Mouse (Mus musculus) CD4-positive helper T cell, adult 2 months (primary cell): ENCODE measurements around the gene Trim63.
"Not testable (repeated sequence)": the region's sequence is repeated elsewhere in the genome, so short reads cannot be mapped to it uniquely, and the experiment has no call there.

ENCODE experiments used
- DNase-seq: peaks from one replicate; pipeline ENCODE4 v3.0.0-alpha.2; 2012; ENCODE audit warnings: low read depth, missing footprints, low spot score

Gene Trim63

GRCm38 (mm10) chr4:134314876-134315275, at the start of gene Trim63:
Trim63 (plus strand) TSS chr4:134315120.
- DNase-seq: no peak

DNA sequence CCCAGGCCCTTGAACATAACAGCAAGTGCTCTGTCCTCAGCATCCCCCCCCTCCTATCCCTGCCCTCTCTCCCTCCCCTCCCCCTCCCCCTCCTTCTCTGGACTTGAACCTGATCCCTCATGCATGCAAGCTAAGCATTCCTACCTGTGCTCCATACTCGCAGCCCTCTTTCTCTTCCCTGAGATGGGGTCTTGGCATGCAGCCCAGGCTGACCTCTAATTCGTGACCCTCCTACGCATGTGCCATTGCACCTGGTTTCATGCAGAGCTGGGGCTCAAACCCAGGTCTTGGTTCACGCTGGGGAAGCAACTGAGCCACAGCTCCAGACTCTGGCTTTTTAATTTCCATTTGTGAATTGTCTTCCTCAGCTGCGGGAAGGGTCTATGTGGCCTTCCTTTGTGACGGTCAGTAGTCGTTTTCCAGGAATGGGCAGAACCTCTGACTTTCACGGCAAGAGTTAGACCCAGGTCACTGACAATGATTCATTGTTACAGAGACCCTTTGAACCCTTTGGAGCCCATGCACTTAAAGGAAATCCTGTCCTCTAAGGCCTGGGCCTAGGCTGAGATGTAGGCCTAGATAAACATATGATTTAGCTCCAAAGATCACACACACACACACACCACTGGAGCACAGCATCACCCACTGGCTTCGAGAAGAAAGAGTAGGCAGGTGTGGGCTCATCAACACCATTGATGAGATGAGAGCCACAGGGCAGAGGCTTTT, 48.9 kb upstream of the Trim63 start:
- DNase-seq: no peak

DNA sequence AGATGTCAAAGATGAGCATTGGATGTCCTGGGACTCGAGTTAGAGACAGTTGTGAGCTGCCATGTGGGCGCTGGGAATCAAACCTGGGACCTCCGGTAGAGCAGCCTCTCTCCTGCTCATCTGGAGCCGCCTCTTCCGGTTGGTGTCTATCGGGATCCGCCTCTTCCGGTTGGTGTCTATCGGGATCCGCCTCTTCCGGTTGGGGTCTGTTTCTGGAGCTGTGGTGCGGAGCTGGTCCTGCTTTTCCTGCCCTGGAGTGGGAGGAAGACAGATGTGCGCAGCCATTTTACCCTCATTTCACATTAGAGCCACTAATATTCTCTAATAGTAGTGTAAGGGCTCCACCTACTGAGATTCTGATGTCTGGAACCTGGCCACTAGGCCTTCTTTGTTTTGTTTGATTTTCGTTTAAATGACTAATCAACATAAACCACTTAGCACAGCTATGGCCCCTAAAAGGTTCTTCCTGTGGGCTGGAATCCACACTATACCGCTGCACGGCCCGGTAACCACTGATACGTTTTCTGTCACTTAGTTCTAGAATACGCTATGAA, 46.7 kb upstream of the Trim63 start:
- no peak for DNase-seq

DNA sequence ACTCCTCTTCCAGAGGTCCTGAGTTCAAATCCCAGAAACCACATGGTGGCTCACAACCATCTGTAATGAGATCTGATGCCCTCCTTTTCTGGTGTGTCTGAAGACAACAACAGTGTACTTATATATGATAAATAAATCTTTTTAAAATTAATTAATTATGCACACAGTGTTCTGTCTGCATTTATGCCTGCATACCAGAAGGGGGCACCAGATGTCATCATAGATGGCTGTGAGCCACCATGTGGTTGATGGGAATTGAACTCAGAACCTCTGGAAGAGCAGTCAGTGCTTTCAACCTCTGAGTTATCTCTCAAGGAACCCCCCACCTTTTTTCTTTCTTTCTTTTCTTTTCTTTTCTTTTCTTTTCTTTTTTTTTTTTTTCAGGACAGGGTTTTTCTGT, 45.3 kb upstream of the Trim63 start:
- DNase-seq: peak; percentile 43

DNA sequence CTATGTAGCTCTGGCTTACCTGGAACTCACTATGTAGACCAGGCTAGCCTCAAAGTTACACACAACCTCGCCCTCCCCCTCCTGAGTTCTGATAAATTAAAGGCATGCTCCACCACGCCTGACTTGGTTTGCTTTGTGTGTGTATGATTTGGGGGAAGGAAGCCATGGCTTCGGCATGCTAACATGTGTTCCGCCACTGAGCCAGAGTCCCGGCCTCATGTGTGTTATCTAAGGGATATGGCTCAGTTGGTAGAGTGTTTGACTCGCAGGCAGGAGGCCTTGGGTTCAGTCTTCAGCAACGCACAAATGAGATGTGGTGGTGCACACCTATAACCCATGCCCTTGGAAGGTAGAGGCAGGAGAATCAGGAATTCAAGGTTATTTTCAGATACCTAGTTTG, 42.9 kb upstream of the Trim63 start:
- DNase-seq: no peak

DNA sequence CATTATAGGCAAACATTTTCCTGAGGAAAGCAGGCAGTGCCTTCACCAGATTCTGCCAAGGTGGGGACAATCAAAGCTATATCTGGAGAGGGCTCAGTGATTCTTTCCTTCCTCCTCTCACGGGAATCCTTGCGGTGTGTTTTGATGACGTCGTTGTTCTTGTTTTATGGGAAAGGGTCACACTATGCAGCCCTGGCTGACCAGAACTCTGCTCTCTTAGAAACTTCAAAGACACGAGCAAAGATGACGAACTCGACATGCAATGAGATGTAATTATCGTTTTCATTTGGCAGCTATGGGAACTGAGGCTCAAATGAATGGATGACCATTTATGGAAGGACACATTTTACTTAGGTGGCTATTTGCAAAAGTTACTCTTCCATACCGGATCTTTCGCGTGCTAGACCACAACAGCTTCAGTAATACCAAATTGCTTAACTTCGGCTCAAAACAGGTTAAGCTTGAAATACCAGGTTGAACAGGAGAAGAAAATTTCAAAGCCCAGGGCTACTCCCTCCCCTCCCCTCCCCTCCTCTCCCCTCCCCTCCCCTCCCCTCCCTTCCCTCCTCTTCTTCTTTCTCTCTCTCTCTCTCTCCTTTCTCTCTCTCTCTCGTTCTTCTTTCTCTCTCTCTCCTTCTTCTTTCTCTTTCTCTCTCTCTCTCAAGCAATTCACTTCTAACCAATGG, 42.0 kb upstream of the Trim63 start:
- no peak for DNase-seq

GRCm38 (mm10) chr4:134273417-134274345, 41.2 kb upstream of the Trim63 start:
- peak; percentile 93 for DNase-seq

DNA sequence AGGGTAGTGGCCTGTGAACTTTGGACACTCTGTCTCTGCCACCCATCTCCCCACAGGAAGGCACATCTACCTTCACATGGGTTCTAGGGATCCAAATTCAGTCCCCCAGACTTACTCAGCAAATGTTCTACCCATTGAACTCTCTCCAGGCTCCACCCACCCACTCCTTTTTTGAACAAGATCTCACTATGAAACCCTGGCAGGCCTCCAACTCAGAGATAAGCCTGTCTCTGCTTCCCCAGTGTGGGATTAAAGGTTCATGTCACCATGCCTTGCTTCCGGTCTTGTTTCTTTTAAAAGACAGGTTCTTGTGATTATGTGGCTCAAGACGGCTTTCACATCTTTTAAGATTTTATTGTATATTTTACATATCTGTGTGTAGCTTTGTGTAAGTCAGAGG, 30.0 kb upstream of the Trim63 start:
- DNase-seq: no peak

DNA sequence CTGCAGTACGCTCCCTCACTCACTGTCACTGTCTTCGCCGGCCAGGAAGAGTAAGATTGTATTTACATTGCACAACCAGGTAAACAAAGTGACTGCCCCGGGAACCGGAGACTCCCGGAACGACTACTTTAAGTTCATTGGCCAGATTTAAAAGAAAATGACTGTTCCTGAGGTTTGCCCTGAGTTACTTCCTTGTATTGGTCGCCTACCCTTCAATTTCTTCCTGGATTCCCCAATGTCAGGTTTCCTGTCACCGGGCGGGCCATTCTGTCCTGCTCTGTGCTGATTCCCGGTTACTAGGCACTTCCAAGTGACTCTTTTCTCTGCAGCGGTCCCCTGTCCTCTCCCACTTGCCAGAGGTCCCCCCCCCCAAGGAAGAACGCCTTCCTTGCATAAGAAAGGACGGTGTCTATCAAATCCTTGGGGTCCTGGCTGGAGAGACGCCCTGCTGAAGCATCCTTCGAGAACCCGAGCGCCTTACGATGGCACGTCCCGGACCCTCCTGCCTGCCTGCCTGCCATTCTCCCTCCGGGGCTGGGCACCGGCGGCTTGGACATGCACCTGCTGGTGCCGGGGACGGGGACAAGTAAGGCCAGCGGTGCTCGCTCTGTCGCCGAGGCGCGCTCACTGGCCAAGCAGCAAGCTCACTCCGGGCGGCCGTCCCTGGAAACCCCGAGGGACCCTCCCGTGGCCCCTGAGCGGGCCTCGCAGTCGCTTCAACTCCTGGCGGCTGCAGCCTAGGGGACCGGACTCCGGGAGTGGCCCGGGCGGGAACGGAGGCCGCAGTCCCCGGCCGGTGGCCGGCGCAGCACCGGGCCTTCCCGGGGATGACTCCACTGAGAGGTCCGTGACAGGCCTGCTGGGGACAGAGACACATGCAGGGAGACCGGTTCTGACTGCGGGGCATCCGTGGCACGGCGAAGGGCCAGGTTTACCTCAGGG, 28.4 kb upstream of the Trim63 start:
- DNase-seq: no peak

- peak; percentile 96 for DNase-seq
Observed at GRCm38 (mm10) chr4:134287168-134287564, 27.8 kb upstream of the Trim63 start.

GRCm38 (mm10) chr4:134287575-134288025, 27.3 kb upstream of the Trim63 start, which contains the start of gene Pdik1l:
Pdik1l (minus strand) TSS chr4:134287895.
- DNase-seq: peak; percentile 91

- no peak for DNase-seq
Observed at GRCm38 (mm10) chr4:134288397-134289256, 26.3 kb upstream of the Trim63 start.

- DNase-seq: peak; percentile 80
Observed at GRCm38 (mm10) chr4:134292067-134292466, 22.9 kb upstream of the Trim63 start.

DNA sequence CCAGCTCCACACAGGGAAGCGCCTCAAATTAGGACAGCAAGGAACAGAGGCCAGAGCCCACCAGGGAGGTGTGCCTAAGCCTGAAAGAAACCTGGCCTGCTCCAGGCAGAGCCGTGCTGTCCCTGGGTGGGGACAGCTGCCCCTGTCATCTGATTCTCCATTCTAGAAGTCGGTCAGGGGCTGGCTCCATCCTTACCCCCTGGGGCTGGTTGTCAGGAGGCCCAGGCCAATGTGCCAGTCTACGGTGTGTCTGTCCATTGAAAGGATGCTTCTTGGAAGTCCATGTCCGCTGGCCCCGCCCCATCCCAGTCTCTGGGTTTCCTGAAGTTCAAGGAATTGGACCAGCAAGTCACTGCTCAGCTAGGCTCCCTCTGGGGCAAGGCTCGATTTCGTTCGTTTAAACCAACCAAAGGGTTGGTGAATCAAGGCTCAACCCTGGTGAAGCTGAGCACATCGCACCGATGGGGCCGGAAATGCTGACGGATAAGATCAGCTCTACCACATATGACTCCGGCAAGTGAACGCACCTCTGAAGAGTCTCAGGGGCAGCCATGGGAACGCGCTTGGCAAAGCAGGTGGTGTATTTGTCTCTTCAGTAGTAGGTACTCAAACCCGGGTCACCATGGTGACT, 21.7 kb upstream of the Trim63 start:
- DNase-seq: peak; percentile 24

GRCm38 (mm10) chr4:134293692-134294163, 21.2 kb upstream of the Trim63 start:
- DNase-seq: no peak

DNA sequence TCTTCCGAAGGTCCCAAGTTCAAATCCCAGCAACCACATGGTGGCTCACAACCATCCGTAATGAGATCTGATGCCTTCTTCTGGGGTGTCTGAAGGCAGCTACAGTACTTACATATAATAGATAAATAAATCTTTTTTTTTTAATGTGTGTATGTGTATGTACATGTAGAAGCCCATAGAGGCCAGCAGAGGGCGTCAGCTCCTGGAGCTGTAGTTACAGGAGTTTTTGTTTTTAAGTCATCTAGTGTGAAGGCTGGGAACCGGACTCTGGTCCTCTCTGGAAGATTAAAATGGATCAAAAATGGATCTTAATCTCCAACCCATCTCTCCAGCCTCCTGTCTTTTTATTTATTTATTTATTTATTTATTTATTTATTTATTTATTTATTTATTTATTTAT, 18.8 kb upstream of the Trim63 start:
- DNase-seq: not testable (repeated sequence)

GRCm38 (mm10) chr4:134296523-134296922, 18.4 kb upstream of the Trim63 start:
- DNase-seq: no peak

- no peak for DNase-seq
Observed at GRCm38 (mm10) chr4:134297369-134297768, 17.6 kb upstream of the Trim63 start.
